Mouse (Mus musculus): ENCODE measurements at regions not wholly inside any gene's neighbourhood (a gene's known extent, or its start where the extent isn't known, plus 50 kb on each side); places are given as distances from the start of the nearest gene placed in this dataset.

DNA sequence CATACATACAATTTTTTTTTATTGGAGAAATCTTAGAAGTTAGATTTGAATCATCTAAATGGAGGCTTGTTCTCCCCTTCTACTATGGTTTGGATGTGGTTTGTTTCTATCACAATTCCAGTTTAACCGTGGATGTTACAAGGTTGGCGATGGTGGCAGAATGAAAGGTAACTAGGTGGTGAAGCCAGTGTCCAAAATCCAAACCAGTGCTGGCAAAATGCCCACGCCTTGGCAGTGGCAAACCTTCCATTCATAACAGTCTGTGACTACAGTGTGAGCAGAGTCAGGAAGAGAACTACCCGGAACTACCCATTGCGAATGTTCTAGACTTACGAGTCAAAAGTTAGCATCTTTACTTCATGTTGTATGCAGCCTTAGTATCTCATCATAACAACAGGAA, 163.6 kb upstream of the Ccdc122 start:
- no peak for TF ChIP-seq CTCF (conservative IDR thresholded peaks at IDR 0.05; ENCODE audit: low read length)
- no peak for TF ChIP-seq POU5F1 (IDR thresholded peaks at IDR 0.05; ENCODE audit: borderline replicate concordance, low read length)
- TF ChIP-seq NANOG (IDR thresholded peaks at IDR 0.05; ENCODE audit: borderline replicate concordance, low read length) = no peak

Data from E14TG2a.4 (cell line).